Mouse (Mus musculus) right cerebral cortex, postnatal 36 days (tissue): Measurements from ENCODE around the gene Ackr2.

Source experiments
- DNase-seq, 2 experiments: peaks; one replicate each; pipeline ENCODE4 v3.0.0; 2022; ENCODE audit warnings: low spot score in 2 of 2, mixed read lengths in 1 of 2

Gene Ackr2

GRCm38 (mm10) chr9:121891301-121891700, 6.9 kb upstream of the Ackr2 start:
- no peak for DNase-seq

DNA sequence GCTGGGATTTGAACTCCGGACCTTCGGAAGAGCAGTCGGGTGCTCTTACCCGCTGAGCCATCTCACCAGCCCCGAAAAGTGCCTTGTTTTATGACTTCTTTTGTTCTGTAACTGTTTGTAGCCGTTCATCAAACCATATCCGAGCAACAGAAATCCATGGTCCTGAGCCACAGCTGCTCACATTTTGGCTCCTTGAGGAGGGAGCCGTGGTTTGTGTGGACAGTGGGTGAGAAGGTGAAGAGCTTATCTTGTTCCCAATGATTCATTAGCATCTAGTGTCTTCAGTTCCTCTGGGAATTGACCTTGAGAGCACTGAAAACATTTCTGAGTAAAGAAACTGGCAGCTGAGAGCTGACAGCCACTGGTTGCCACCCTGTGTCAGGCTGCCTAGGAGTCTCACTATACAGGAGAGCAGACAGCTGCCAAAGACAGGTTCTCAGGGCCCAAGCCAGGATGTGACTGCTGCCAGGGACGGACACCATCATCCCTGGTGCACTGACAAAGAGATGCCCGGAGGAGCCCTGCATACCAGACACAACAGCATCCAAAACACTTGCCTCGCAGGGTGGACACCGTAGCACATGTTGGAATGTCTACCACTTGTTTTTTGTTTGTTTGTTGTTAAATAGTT, 6.0 kb upstream of the Ackr2 start:
- DNase-seq: no peak

DNA sequence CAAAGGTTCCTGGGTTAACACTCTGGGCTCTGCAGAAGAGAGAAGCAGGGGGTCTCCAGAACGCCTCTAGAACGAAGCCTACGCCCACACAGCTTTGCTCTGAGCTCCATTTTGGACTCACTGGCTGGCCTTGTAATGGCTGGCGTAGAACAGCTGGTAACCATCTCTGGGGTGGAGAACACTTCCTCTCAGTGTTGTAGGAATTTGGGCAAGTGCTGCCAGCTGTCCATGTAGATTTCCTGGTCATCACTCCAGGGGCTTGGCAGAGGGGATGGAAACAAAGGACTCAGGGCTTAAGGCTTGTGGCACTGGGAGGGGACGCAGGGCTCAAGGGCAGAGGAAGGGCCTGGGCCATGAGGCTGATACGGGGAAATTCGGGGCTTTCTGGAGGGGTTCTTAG, 3.7 kb upstream of the Ackr2 start:
- no peak for DNase-seq

DNA sequence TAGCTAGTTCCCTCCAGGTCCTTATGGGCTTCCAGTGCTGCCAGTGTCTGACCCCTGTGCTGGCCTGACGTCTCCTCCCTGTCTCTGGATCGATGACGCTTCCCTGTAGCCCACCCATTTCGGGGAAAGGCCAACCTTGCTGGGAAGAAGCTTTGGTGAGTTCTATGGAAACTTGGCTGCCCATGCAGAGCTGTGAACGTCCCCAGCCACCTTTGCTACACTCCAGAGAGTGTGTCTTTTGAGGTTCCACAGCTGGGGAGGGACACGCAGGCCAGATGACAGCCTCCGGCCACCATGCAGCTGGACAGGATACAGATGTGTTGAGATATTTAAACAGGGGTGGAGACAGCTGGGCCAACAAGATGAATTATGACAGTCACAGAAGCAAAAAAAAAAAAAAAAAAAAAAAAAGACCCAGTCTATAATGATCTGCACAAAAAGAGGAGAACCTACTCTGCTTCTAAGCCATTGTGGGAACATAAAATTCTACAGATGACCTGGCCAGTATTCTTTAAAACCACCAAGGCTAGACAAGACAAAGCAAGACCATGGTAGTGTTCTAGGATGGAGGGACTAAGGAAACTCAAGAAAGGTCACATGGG, 2.7 kb upstream of the Ackr2 start:
- no peak for DNase-seq

DNA sequence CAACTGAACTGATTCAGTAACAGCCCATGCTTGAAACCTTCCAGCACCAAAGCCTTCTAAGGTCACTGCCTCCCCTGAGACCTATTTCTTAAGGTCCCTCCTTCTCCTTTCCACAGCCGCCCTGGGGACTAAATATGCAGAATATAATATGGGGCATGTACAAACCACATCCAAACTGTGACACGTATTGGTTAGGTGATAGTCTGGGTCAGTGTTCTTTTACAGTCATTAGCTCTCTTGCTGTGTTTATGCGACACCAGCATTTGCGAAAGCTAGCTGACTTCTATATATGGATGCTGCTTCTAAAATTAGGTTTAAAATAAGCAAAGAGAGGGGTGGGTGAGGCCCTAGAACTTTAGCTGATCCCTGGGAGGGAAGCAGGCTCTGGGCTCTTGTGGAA, 1.3 kb upstream of the Ackr2 start:
- no peak for DNase-seq

- no peak for DNase-seq
Measured at GRCm38 (mm10) chr9:121899306-121899705, 1.2 kb downstream of the Ackr2 start.

- DNase-seq: no peak
Measured at GRCm38 (mm10) chr9:121900282-121900855, 2.2 kb downstream of the Ackr2 start.

GRCm38 (mm10) chr9:121901710-121902700, 3.9 kb downstream of the Ackr2 start:
- DNase-seq: no peak

DNA sequence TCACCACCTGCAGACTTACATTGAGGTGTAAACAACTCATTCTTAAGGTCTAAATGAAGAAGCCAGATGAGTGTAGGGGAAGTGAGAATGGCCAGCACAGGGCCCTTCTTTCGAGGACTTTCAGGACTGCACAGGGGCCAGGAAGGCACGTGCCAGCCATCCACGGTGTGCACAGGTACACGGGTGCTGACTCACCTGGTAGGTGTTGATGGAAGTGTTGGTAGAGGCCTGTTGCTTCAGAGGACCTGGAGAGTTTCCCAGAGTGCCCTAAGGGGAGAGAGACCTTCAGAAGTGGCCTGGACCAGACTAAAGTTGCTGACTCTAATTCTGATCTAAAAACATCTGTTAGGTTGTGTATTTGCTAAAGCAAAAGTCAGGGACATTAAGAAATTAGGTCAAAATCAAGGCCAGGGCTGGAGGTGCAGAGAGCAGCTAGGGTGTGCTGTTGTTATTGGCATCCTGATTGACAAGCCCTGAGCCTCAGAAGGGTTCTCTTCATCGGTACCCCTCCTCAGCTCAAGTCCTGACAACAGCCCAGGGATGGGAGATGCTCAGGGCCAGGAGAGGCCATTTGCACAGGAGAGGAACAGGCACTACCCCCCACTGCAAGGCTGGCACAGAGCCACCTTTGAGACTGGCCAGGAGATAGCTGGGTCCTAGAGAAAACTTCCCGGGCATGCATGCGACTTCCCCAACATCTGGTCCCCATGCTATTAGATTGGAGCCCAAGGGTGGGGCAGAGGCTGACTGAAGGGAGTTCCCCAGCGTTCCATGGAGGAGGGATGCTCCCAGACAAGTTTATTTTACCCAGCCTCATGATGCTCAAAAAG, 5.5 kb downstream of the Ackr2 start:
- DNase-seq: no peak

- no peak for DNase-seq
Measured at GRCm38 (mm10) chr9:121904319-121904718, 6.2 kb downstream of the Ackr2 start.

DNA sequence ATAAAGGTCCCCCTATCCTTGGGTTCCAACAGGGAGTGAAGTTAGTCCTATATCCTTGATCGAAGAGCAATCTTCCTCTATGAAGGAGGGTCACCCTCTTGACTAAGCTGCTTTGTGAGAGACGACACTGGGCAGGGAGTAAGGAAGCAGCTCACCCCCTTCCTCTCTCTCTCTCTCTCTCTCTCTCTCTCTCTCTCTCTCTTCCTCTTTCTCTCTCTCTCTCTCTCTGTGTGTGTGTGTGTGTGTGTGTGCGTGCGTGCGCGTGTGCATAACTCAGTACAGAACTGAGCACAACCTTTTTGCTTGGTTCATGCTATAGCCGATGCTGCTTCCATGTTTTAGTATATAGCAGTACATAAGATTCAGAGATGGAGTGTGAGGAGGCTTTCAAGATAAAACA, 6.8 kb downstream of the Ackr2 start:
- no peak for DNase-seq

DNA sequence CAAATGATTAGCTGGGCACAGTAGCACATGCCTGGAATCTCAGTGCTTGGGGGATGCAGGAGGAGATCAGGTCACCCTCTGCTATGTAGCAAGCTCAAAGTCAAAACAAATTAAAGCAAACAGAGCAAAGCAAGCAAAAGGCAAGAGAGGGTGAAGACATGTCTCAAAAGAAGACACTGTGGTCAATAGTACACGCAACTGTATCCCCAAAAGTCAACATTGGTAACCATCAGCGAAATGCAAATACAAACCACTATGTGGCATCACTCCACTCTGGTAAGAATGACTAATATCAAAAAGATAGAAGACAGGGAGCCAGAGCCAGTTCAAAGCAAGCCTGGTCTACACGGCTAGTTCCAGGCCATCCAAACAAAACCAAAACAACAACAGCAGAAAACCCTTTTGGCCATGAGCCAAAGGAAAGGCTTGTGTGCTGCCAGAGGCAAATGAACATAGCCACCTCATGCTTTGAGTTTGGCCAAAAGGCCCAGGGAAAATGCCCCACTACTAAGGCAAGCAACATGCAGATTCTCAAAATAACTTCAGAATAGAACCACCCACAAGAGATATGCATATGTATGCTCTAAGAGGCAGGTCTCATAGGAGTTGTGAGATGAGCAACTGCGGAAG, 7.5 kb downstream of the Ackr2 start:
- DNase-seq: peak in 1 of 2 experiments; percentile 41

GRCm38 (mm10) chr9:121906456-121906855, 8.3 kb downstream of the Ackr2 start:
- no peak for DNase-seq

DNA sequence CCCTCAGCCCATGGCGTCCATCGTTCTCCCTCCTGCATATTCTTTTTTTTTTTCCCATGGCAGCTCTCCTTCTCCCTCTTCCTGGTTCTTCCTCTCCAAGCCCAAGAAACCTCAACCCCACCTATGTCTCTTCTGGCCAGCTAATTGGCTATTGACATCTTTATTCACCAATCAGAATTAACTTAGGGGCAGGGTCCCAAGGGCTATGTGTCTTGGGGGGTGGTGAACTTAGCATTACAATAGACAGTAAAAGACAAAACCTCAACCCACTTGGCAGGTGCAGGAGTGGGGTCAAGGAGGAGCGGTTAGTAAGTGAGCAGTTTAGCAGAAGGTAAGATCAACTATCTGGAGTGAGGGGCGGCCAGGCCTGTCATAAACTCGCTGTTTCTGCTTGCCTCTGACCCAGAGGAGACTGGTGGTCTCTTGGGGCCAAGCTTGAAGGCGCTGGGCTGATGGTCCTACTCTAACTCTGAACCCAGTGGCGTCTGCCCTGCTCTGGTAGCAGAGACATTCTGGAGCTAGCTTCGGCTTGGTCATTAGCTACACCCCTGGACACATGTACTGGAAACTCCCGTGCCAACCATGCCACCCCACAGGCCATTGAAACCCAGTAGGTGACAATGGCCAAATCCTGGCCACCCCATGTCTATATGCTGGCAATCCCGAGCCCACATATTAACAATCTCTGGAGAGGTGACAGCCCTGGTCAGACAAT, 9.4 kb downstream of the Ackr2 start:
- DNase-seq: no peak

DNA sequence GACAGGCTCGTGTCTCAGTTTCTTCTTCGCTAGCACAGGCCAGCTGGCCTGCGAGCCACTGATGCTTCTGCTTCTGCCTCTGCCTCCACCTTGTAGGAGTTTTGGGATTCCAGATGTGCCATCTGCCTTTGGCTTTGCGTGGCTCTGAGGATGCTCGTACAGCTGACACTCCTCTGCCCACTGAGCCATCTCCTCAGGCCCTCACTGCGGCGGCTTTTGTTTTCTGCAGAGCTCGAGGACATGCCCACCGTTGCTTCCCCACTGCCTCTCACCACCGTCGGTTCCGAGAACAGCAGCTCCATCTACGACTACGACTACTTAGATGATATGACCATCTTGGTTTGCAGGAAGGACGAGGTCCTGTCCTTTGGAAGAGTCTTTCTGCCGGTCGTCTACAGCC, 10.2 kb downstream of the Ackr2 start:
- no peak for DNase-seq

DNA sequence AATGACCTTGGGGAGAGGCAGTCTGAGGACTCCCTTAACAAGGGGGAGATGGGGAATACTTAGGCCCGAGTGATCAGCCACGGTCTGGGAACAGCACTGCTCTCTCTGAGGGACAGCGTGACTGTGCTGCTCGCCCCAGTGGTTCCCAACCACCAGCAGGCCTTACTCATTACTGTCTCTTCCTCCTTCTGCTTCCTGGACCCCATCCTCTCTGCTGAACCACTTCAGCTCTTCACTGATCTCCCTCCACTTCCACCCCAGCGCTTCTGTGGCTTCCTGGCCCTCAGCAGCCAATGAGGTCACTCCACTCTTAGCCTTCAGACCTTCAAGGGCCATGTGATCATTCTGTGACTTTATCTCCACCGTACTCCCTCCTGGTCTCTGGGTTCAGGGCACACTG, 11.5 kb downstream of the Ackr2 start:
- no peak for DNase-seq

GRCm38 (mm10) chr9:121911196-121911595, 13.0 kb downstream of the Ackr2 start:
- DNase-seq: no peak

DNA sequence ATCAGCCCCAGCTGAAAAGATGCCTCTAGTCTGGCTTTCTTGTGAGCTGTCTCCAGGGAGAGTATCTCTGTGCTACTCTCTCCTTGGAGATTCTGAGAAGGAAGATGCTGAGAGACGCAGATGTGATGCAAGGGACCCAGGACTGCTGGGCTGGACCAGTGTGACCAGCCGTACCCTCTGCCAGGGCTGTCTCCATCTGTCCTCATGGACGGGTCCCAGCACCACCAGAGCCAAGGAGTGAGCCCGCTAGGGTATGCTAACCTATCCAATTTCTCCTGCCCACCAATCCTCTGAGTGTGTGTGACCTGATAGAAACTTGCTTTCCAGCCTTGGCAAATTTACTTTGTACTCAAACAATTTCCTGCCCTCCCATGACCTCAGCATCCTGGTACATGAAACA, 14.6 kb downstream of the Ackr2 start:
- DNase-seq: no peak

DNA sequence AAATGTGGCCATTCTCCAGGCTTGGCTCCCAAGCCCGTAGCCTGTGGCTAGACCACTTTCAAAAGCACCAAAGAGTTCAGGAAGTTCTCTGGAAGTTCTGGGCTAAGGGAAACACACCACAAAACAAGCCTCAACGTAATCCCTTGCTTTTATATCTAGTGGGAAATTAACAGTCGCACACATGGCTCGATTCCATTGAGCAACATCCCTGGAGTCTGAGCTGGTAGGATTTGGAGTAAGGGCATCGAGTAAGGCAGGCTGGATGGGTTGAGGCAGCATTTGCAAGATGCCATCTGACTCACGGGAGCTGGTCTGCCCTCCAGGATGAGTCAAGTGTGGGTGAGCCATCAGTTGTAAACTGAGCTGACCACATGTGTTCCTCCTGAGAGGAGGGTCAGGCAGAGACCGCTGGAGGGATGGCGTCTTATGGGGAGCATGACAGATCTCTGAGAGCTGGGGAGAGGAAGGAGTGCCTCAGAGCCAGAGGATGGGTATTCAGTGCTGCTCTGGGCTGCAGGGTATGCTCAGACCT, 16.1 kb downstream of the Ackr2 start:
- DNase-seq: no peak

DNA sequence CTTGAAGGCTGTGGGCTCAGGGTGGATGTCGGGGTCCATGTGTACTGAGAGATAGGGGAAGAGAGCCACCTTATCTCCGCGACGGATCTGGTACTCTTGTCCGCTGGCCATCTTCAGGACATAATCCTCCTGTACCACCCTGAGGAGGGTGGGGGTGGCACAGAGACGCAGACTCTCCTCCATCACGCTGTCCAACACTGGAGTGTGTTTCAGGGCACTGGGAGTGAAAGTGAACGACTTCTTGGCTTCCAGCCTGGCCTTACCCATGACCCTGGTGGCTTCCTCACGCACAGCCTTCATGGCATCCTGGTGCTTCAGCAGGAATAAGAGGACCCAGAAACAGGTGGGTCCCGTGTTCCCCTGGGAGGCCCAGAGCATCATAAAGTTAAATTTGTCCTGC, 16.9 kb downstream of the Ackr2 start:
- DNase-seq: no peak
